Mouse (Mus musculus) limb, embryonic 15.5 days (tissue): ENCODE measurements at regions not wholly inside any gene's neighbourhood (a gene's known extent, or its start where the extent isn't known, plus 50 kb on each side); places are given as distances from the start of the nearest gene placed in this dataset.

Experiments
- ATAC-seq: fragments of 200-750 bp; cut with Nextera tagmentation; 2 replicates; pipeline ENCODE4 v1.8.0; 2017; ENCODE audit warnings: low read depth, moderate TSS enrichment; ENCODE audit not compliant: insufficient number of reproducible peaks, low FRiP score, low TSS enrichment
- H3K27ac ChIP-seq: fragments of 300-500 bp; sonication (generic); 2 replicates; pipeline ENCODE4 v1.5.1; 2015; ENCODE audit warnings: moderate library complexity, mild to moderate bottlenecking, inconsistent platforms
- H3K27me3 ChIP-seq: fragments of 300-500 bp; sonication (generic); 2 replicates; pipeline ENCODE4 v1.6.1; 2015; ENCODE audit warnings: inconsistent platforms
- H3K36me3 ChIP-seq: fragments of 300-500 bp; sonication (generic); 2 replicates; pipeline ENCODE4 v1.6.1; 2015; ENCODE audit warnings: inconsistent platforms
- H3K4me1 ChIP-seq: fragments of 300-500 bp; sonication (generic); 2 replicates; pipeline ENCODE4 v1.6.1; 2015; ENCODE audit warnings: inconsistent platforms
- H3K4me2 ChIP-seq: fragments of 300-500 bp; sonication (generic); 2 replicates; pipeline ENCODE4 v1.6.1; 2015; ENCODE audit warnings: mild to moderate bottlenecking, inconsistent platforms
- H3K4me3 ChIP-seq: fragments of 300-500 bp; sonication (generic); 2 replicates; pipeline ENCODE4 v1.5.1; 2015; ENCODE audit warnings: mild to moderate bottlenecking, inconsistent platforms
- H3K9ac ChIP-seq: fragments of 300-500 bp; sonication (generic); 2 replicates; pipeline ENCODE4 v1.6.1; 2015; ENCODE audit warnings: inconsistent platforms
- H3K9me3 ChIP-seq: fragments of 300-500 bp; sonication (generic); 2 replicates; pipeline ENCODE4 v1.6.1; 2016; ENCODE audit warnings: inconsistent platforms
- WGBS: fragments of 180-500 bp; shearing (Covaris S2); methylation state at CpG from one replicate; pipeline ENCODE4 v1.1.7; 2015; 5-methylcytosine and 5-hydroxymethylcytosine counted together

DNA sequence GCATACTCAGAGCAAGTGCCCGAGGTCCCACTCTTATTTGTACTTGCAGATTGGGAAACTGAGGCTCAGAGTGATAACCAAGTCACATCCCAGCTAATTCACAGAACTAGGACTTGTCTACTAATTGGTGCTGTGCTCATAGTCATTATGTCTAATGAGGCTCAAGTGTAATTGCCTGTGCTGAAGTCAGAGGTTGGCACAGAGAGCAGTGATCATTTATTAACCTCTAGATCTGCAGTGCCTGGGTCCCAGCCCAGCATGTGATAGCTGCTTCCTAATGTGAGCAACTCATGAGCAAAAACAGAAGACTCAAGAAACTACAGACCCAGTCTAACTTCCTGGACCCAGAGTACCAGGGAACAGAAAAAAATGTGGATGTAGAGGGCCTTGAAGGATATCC, 252.0 kb upstream of the Jun start:
- H3K9me3 ChIP-seq: no peaks in the 10 kb centered on the region
- no peak overlapping the region for H3K27ac ChIP-seq
- H3K9ac ChIP-seq: no peak overlapping the region
- WGBS: 76% methylated on average over 1 of the region's 1 CpGs
- H3K4me1 ChIP-seq: 0 out of 2 replicates have a peak, but pooled peaks cover 11% of the 10 kb centered on the region
- H3K4me2 ChIP-seq: no peak overlapping the region
- H3K4me3 ChIP-seq: no peak overlapping the region
- no peak for ATAC-seq
- H3K27me3 ChIP-seq: no peaks in the 10 kb centered on the region
- no peaks in the 10 kb centered on the region for H3K36me3 ChIP-seq

DNA sequence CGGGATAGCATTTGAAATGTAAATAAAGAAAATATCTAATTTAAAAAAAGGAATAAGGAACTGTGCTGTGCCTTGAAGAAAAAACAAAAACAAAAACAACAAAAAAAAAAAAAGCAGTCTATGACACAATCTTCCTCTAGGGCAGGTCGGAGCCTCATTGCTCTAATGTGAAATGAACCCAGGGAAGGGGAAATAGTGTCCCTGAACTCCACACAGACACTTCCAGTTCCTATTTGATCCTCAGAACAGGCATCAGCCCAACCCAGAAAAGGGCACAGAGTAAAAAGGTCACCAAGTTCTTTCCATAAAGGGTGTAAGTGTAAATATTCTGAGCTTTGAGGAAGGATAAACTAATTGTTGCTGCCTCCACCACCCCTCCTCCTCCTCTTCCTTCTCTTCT, 250.2 kb upstream of the Fggy start:
- H3K9me3 ChIP-seq: no peaks in the 10 kb centered on the region
- WGBS: 89% methylated on average over 2 of the region's 2 CpGs
- no peak overlapping the region for H3K4me3 ChIP-seq
- no peak overlapping the region for H3K9ac ChIP-seq
- no peak overlapping the region for H3K27ac ChIP-seq
- H3K36me3 ChIP-seq: no peaks in the 10 kb centered on the region
- no peaks in the 10 kb centered on the region for H3K27me3 ChIP-seq
- no peak overlapping the region for H3K4me2 ChIP-seq
- H3K4me1 ChIP-seq: 0 out of 2 replicates have a peak, but pooled peaks cover 11% of the 10 kb centered on the region
- no peak for ATAC-seq

DNA sequence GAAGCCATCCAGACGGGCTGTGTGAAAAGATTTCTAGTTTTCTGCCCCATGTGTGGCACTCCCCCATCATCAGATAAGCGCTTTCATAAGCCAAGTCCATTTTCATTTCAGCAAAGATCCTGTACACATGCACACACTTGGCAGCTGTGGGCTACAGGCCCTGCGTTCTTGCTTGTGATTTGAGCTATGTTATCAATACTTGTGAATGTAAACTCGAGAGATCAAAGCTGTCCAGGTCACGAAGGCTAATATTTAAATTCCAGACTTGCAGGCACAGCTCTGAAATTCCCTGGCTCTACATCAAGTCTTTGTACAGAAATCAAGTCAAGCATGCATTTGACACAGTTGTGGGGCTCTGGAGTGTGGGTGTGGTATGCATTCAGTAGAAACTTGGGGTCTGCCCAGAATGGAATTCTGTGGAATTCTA, 248.8 kb upstream of the Fggy start:
- Histone ChIP-seq H3K4me1 (0 out of 2 replicates have a peak, but pooled peaks cover 7% of the 10 kb centered on the region), H3K27me3 (no peaks in the 10 kb centered on the region), H3K36me3 (no peaks in the 10 kb centered on the region), H3K4me3 (no peak overlapping the region), H3K9me3 (no peaks in the 10 kb centered on the region), H3K27ac (no peak overlapping the region), H3K9ac (no peak overlapping the region), H3K4me2 (no peak overlapping the region)
- peak; percentile 44; the same call in 1 of the 2 replicates for ATAC-seq
- 33% methylated on average over 5 of the region's 5 CpGs for WGBS

DNA sequence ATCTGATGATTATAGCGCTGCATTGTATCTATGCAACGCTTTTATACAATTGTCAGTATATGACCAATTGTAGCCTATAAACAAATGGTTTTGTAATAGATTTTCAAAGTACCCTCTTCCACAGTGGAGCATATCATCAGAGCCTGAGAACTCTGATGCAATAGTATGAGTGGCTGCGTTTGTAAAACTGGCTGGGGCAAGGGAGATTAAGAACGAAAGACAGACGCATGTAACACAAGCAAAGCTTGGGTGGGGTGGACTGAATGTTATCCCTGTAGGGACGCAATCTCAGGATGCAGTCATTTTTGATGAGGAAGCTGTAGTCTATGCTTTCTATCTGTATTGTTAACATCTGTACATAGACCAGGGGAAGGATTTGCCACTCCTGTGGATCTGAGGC, 246.9 kb upstream of the Fggy start:
- no peak overlapping the region for H3K4me2 ChIP-seq
- no peak overlapping the region for H3K9ac ChIP-seq
- H3K4me3 ChIP-seq: no peak overlapping the region
- WGBS: 78% methylated on average over 6 of the region's 6 CpGs
- no peaks in the 10 kb centered on the region for H3K27me3 ChIP-seq
- ATAC-seq: no peak
- no peaks in the 10 kb centered on the region for H3K9me3 ChIP-seq
- H3K4me1 ChIP-seq: 0 out of 2 replicates have a peak, but pooled peaks cover 5% of the 10 kb centered on the region
- no peak overlapping the region for H3K27ac ChIP-seq
- H3K36me3 ChIP-seq: no peaks in the 10 kb centered on the region

DNA sequence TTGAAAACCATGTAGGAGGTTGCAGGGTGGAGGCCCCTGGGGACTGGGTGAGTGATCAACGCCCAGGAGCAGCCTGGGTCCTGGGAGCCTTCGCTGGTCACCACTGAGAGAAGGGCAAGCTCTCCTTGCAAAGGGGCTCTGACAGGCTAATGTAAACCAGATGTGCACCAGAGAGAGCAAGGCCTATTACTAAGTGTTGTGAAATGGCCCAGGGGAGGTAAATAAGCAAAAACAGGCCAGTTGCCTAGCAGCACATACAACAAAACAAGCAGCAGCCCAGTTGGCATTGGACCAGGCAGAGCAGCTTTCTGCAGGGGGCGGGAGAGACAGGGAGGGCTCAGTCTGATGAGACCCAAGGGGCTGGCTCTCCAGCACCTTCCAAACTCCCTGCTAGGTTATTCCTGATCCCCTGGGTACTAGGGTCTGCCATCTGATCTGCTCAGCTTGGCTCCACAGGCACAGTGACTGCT, 239.5 kb upstream of the Fggy start:
- no peak overlapping the region; the same call in 1 of the 2 replicates for H3K4me2 ChIP-seq
- 32% methylated on average over 2 of the region's 3 CpGs for WGBS
- H3K4me3 ChIP-seq: no peak overlapping the region
- no peaks in the 10 kb centered on the region for H3K9me3 ChIP-seq
- ATAC-seq: peak; percentile 81
- H3K9ac ChIP-seq: no peak overlapping the region
- no peaks in the 10 kb centered on the region for H3K36me3 ChIP-seq
- H3K27ac ChIP-seq: peak overlapping the region; percentile 60
- no peaks in the 10 kb centered on the region for H3K27me3 ChIP-seq
- peaks cover 22% of the 10 kb centered on the region for H3K4me1 ChIP-seq

DNA sequence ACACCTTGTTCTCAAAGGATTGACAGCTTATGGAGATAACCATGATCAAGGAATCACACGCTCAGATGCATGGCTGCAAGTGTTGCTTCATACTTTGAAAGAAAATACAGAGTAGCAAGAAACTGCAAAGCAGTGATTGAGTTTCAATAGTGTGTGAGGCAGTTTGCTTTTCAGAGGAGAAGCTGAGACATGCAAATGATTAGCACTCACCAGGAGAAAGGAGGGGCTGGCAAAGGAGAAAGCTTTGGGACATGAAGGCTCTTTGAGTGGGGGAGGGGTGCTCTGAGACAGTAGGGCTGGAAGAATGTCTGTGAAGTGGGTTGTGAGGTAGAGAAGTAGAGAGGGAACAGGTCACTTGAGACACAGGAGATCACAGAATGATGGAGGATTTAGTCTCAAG, 238.7 kb upstream of the Fggy start:
- WGBS: 26% methylated on average over 1 of the region's 1 CpGs
- no peaks in the 10 kb centered on the region for H3K36me3 ChIP-seq
- no peak overlapping the region for H3K4me2 ChIP-seq
- no peaks in the 10 kb centered on the region for H3K9me3 ChIP-seq
- ATAC-seq: no peak
- H3K27me3 ChIP-seq: no peaks in the 10 kb centered on the region
- peaks cover 22% of the 10 kb centered on the region for H3K4me1 ChIP-seq
- peak overlapping the region; percentile 60 for H3K27ac ChIP-seq
- no peak overlapping the region for H3K9ac ChIP-seq
- no peak overlapping the region for H3K4me3 ChIP-seq

DNA sequence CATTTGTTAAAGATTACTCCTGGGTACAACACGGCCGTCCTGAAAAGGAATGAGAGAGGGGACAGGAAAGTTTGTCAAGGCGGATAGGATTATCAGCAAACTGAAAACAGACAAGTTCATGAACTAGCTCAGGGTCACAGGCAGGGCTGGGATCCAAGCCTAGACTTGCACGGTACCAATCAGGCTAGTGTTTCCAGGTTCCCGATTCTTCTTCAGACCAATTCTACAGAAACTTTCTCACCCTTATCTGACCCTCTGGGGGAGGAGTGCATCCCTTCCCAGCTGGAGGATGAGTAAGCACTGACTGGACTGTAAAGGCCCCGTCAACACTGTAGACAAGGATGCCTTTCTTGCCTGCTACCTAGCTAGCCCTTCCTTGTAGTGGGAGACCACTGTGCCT, 238.3 kb upstream of the Fggy start:
- Histone ChIP-seq H3K4me2 (no peak overlapping the region), H3K4me1 (peaks cover 22% of the 10 kb centered on the region), H3K27ac (0 out of 2 replicates have a peak overlapping the region, but pooled peaks have one; percentile 60), H3K27me3 (no peaks in the 10 kb centered on the region), H3K4me3 (no peak overlapping the region), H3K36me3 (no peaks in the 10 kb centered on the region), H3K9ac (no peak overlapping the region), H3K9me3 (no peaks in the 10 kb centered on the region)
- WGBS: 25% methylated on average over 6 of the region's 6 CpGs
- ATAC-seq: no peak

DNA sequence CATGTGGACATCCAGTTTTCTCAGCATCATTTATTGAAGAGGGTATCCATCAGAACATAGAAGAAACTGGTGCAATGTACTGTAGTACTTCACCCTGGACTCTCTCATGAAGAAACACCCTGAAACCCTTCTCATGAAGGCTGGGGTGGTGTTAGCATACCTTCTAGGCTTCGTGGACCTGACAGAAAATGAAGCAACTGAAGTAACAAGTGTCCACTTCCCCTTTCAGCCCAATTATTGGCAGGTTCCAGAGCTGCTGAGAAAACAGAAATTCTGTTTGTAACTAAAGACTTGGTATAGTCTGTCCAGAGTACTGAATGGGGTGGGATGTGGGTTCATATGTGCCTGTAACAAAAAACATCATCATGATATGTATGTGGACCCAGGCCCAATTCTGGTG, 231.4 kb upstream of the Fggy start:
- H3K27ac ChIP-seq: no peak overlapping the region
- no peaks in the 10 kb centered on the region for H3K4me1 ChIP-seq
- H3K4me3 ChIP-seq: no peak overlapping the region
- ATAC-seq: no peak
- WGBS: 66% methylated on average over 1 of the region's 1 CpGs
- no peak overlapping the region for H3K9ac ChIP-seq
- no peak overlapping the region for H3K4me2 ChIP-seq
- H3K36me3 ChIP-seq: no peaks in the 10 kb centered on the region
- no peaks in the 10 kb centered on the region for H3K27me3 ChIP-seq
- H3K9me3 ChIP-seq: no peaks in the 10 kb centered on the region

DNA sequence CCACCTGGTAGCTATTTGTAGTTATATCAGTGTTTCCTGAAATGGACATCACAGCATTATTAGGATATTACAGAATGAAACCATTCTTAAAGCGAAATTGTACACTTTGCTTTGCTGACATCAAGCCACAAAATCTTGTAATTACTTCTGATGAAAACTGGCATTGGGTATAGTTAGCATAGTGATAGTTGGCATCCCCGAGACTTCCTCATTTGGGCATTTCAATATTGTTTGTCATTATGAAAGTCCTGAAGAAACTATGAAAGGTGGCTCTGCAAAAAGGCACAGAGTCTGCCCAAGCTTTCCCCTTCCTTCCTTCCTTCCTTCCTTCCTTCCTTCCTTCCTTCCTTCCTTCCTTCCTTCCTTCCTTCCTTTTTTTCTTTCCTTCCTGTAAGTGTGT, 217.5 kb upstream of the Fggy start:
- no peak for ATAC-seq
- no peak overlapping the region for H3K9ac ChIP-seq
- no peaks in the 10 kb centered on the region for H3K4me1 ChIP-seq
- WGBS: 76% methylated on average over 2 of the region's 2 CpGs
- H3K27ac ChIP-seq: no peak overlapping the region
- H3K4me2 ChIP-seq: no peak overlapping the region
- H3K9me3 ChIP-seq: no peaks in the 10 kb centered on the region
- no peaks in the 10 kb centered on the region for H3K27me3 ChIP-seq
- no peak overlapping the region for H3K4me3 ChIP-seq
- no peaks in the 10 kb centered on the region for H3K36me3 ChIP-seq

DNA sequence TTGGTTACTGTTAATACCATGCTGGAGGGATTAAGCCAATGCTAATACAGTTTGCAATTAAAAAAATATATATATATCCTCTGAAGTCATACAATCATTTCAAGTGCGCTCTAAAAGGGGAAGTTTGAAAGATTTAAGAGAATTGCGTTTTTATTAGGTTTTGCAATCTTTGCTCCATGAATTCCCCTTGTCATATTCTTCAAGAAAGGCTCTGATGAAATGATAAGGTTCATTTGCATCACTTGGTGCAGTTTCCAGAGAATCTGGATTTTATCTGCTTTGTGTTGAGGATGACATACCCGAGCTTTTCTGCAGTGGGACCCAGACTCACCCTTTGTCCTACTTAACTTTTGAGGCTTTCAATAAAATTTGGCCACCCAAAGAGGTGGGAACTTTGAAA, 216.4 kb upstream of the Fggy start:
- no peaks in the 10 kb centered on the region for H3K4me1 ChIP-seq
- no peaks in the 10 kb centered on the region for H3K36me3 ChIP-seq
- WGBS: 56% methylated on average over 3 of the region's 3 CpGs
- no peak for ATAC-seq
- H3K9ac ChIP-seq: no peak overlapping the region
- H3K27me3 ChIP-seq: no peaks in the 10 kb centered on the region
- no peak overlapping the region for H3K4me2 ChIP-seq
- H3K4me3 ChIP-seq: no peak overlapping the region
- no peak overlapping the region for H3K27ac ChIP-seq
- no peaks in the 10 kb centered on the region for H3K9me3 ChIP-seq

DNA sequence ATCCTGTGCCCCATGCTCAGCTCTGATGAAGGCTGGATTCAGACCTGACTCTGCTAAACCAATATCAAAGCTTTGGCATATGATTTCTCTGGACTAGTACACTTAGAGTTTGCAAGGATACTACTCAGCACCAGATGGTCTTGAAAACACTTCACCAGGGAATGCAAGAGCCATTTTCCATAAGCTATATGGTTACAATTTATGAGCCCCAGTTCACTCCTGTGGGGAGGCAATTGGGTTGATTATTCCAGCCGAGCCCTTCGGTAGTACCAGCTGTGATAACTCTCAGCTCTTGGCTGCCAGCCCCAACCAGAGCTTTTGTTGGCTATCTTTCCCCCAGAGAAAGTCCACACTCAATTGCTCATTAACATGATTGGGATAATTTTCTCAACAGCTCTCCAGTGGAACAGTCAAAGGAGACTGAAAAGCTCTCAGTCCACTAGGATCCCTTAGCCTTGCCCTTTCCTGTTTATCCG, 210.5 kb upstream of the Fggy start:
- no peak overlapping the region for H3K4me2 ChIP-seq
- peak; percentile 84; the same call in 1 of the 2 replicates for ATAC-seq
- 28% methylated on average over 3 of the region's 3 CpGs for WGBS

DNA sequence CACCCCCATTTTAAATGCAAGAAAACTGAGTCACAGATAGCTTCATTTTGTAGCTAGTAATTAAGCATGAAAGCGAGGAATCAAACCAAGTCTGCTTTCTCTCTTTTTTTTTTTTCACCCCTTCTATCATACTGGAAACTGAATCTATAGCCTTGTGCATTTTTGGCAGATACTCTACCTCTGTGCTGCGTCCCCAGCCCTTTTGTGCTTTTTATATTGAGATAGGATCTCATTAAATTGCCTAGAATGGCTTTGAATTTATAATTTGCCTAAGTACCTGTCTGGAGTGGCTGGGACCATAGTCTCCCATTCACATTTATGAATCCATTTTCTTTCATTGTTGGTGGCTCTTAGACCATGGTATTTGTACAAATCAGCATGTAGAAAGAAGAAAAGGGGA, 209.9 kb upstream of the Fggy start:
- Histone ChIP-seq H3K4me3 (no peak overlapping the region), H3K36me3 (no peaks in the 10 kb centered on the region), H3K9ac (no peak overlapping the region), H3K4me1 (peaks cover 4% of the 10 kb centered on the region; the same call in 1 of the 2 replicates), H3K9me3 (no peaks in the 10 kb centered on the region), H3K4me2 (no peak overlapping the region), H3K27ac (0 out of 2 replicates have a peak overlapping the region, but pooled peaks have one; percentile 55), H3K27me3 (no peaks in the 10 kb centered on the region)
- ATAC-seq: no peak
- WGBS: 77% methylated on average over 2 of the region's 2 CpGs

More for the DNA sequence above, 210.5 kb upstream of the Fggy start:
- Histone ChIP-seq H3K4me3 (no peak overlapping the region), H3K36me3 (no peaks in the 10 kb centered on the region), H3K9ac (no peak overlapping the region), H3K27ac (peak overlapping the region; percentile 55), H3K27me3 (no peaks in the 10 kb centered on the region), H3K9me3 (no peaks in the 10 kb centered on the region), H3K4me1 (peaks cover 4% of the 10 kb centered on the region; the same call in 1 of the 2 replicates)
